Mouse (Mus musculus) c-Kit-positive CD71-positive TER-119-positive erythroid progenitor cells, embryonic 14.5 days (primary cell): ENCODE results near the gene Olfr1315-ps1.

ENCODE experiments used
- DNase-seq: peaks from one replicate; pipeline ENCODE4 v3.0.0-alpha.2; 2013; ENCODE audit warnings: low spot score

The Olfr1315-ps1 gene

DNA sequence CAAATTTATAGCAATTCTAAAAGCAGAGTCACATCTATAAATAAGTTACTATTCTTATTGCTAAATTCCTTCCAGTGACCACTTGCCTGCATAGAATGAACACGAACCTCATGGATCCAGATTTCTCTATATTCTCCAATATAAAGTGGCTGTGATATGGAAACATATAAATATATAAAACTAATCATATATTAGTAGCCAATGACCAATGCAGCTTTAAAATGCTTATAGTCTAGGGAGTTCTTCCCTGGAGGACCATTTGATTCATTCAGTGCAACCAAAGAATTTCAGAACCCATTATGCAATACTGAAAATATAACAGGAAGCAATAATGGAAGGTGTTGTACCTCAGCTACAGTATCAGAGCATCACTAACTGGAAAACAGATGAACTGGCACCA is at the start of gene Olfr1315-ps1:
Gene Olfr1315-ps1 (minus strand): TSS at position 101 of the 400 bp plus-strand sequence.
- no peak for DNase-seq

DNA sequence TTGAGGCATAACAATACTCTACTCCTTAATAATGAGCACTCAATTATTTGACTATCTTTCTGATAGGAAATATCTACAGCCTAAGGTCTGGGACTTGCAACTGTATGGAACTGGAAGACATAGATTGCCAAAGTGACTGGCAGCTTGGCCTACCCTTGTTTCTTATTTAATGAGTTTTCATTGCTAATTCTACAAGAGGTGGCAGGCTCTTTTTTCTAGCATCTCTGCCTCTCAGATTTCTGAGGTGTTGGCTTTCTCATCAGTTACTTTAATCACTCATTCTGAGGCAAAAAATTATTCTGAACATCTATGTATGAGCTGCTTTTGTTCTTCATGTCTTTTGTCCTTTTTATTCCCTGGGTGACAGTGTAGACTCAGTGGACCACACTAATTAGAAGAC is 38.7 kb upstream of the Olfr1315-ps1 start, which contains the start of gene Olfr1318:
Gene Olfr1318 (plus strand): TSS at position 301 of the 400 bp plus-strand sequence.
- DNase-seq, result no peak

DNA sequence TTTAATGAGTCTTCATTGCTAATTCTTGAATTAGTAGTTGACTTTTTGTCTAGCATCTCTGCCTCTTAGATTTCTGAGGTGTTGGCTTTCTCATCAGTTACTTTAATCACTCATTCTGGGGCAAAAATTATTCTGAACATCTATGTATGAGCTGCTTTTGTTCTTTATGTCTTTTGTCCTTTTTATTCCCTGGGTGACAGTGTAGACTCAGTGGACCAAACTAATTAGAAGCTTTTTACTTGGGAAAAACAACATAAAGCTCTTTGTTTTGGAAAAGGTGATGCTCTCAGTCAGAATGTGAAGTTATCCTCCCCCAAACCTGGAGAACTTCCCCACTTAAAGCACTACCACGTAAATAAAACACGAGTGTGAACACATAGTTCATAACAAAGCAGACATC is 24.8 kb upstream of the Olfr1315-ps1 start, which contains the start of gene Olfr1317:
Gene Olfr1317 (plus strand): TSS at position 301 of the 400 bp plus-strand sequence.
- no peak for DNase-seq

DNA sequence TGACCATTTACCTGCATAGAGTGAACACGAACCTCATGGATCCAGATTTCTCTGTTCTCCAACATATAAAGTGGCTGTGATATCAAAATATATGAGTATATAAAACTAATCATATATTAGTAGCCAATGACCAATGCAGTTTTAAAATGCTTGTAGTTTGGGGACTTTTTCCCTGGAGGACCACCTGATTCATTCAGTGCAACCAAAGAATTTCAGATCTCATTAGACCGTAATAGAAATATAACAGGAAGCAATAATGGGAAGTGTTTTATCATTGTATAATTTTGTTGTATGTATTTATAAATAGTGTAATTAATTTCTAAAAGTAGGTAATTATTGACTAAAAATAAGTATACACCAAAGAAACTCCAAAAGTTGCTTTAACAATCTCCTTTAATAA is 19.6 kb upstream of the Olfr1315-ps1 start, which contains the start of gene Olfr1316:
Gene Olfr1316 (minus strand): TSS at position 101 of the 400 bp plus-strand sequence.
- DNase-seq, result no peak

DNA sequence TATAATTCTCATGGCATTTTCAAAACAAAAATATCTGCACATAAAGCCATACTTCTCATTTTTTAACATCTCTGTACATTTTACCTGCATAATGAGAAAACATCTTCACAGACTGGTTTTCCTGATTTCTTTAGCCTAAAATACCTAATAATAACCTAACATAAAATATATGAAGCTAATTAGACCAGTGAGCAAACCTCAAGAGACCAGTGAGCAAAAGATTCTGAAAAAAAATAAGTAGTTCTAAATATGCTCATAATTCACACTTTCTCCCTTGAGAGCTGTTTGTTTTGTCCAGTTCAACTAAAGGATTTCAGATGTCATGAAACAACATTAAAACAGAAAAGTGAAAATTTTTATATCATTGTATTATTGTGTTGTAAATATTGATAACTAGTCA is 18.6 kb downstream of the Olfr1315-ps1 start, which contains the start of gene Olfr1314:
Gene Olfr1314 (minus strand): TSS at position 101 of the 400 bp plus-strand sequence.
- DNase-seq, result no peak

DNA sequence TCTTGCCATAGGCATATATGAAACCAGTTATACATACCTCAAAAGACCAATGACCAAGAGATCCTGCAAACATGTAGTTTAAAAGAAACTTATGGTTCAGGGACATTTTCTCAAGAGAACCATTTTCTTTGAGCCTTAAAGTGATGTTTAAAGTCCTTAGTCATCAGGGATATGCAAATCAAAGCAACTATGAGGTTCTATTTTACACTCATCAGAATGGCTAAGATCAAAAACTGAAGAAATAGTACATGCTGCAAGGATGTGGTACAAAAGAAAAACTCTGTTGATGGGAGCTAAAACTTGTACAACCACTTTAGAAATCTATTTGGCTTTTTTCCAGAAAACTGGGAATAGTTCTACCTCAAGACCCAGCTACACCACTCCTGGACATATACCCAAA is 37.5 kb downstream of the Olfr1315-ps1 start, which contains the start of gene Olfr1313:
Gene Olfr1313 (minus strand): TSS at position 101 of the 400 bp plus-strand sequence.
- no peak for DNase-seq
